ENCODE assay signal across 8 mouse cellular contexts in genomic region chr10:78134975-78135798, GRCm38 (mm10). TPM values are rescaled to one million over a fixed set of nuclear protein-coding genes. Genes with fewer than 3 reads are reported as not detected.
A peak's percentile ranks its signal among the peaks of the same experiment; 100 is the strongest.
DNase-seq lines count a peak whose midpoint lies in the region; ATAC-seq lines count a peak whose summit lies in the region.

No protein-coding gene starts in this region.

- H3K9ac ChIP-seq in forebrain, embryonic 16.5 days (replicated peaks; ENCODE audit: low read depth, low read length), result peak overlapping the region; percentile 25; the same call in 1 of the 2 replicates
- H3K9ac ChIP-seq in intestine, embryonic 14.5 days (ENCODE audit: low read length), result no peak overlapping the region
- H3K9ac ChIP-seq in liver, embryonic 16.5 days (ENCODE audit: low read depth, low read length), result no peak overlapping the region

- 9% methylated on average over 14 of the region's 14 CpGs for WGBS in forebrain, embryonic 16.5 days
- WGBS in intestine, embryonic 14.5 days, result 10% methylated on average over 14 of the region's 14 CpGs
- WGBS in liver, embryonic 16.5 days (ENCODE audit: insufficient replicate concordance), result 12% methylated on average over 14 of the region's 14 CpGs

- no peaks in the 10 kb centered on the region for H3K36me3 ChIP-seq in forebrain, embryonic 16.5 days (ENCODE audit: control insufficient read depth, insufficient read depth)
- no peaks in the 10 kb centered on the region for H3K36me3 ChIP-seq in intestine, embryonic 14.5 days (ENCODE audit: control insufficient read depth, insufficient read depth, low read length)
- no peaks in the 10 kb centered on the region for H3K36me3 ChIP-seq in liver, embryonic 16.5 days (ENCODE audit: control insufficient read depth, insufficient read depth)

- DNase-seq in heart, adult 11 months, result peak; percentile 98
- DNase-seq in heart, adult 8-10 months (ENCODE audit: low spot score), result no peak
- DNase-seq in intestine, embryonic 14.5 days (ENCODE audit: low spot score), result peak; percentile 73
- no peak for DNase-seq in testis, postnatal 14 days (ENCODE audit: low spot score)
- no peak for DNase-seq in cerebellum, adult 9-10 months

- peak overlapping the region; percentile 21; the same call in 1 of the 2 replicates for H3K4me2 ChIP-seq in forebrain, embryonic 16.5 days (ENCODE audit: low read length)
- peak overlapping the region; percentile 36 for H3K4me2 ChIP-seq in intestine, embryonic 14.5 days (ENCODE audit: low read length)
- peak overlapping the region; percentile 5; the same call in 1 of the 2 replicates for H3K4me2 ChIP-seq in liver, embryonic 16.5 days (ENCODE audit: low read depth, low read length)

- no peak overlapping the region for H3K4me3 ChIP-seq in forebrain, embryonic 16.5 days (replicated peaks; ENCODE audit: low read length)
- H3K4me3 ChIP-seq in intestine, embryonic 14.5 days (ENCODE audit: low read depth, low read length), result no peak overlapping the region
- H3K4me3 ChIP-seq in liver, embryonic 16.5 days (ENCODE audit: low read depth, low read length), result no peak overlapping the region

- peak; percentile 28; the same call in 1 of the 2 replicates for ATAC-seq in forebrain, embryonic 16.5 days
- ATAC-seq in intestine, embryonic 14.5 days (replicated peaks; ENCODE audit: low FRiP score, low TSS enrichment, low read depth), result peak; percentile 45
- ATAC-seq in liver, embryonic 16.5 days (ENCODE audit: low read depth), result peak; percentile 70
- peak; percentile 20 for ATAC-seq in neutrophil, adult 5-6 weeks (ENCODE audit: extremely low read depth, insufficient number of reproducible peaks, low FRiP score, poor library complexity, severe bottlenecking)

- peaks cover 8% of the 10 kb centered on the region for H3K4me1 ChIP-seq in forebrain, embryonic 16.5 days (replicated peaks; ENCODE audit: control insufficient read depth, insufficient read depth, low read length)
- H3K4me1 ChIP-seq in intestine, embryonic 14.5 days (replicated peaks; ENCODE audit: control insufficient read depth, insufficient read depth, low read length), result peaks cover 28% of the 10 kb centered on the region
- H3K4me1 ChIP-seq in liver, embryonic 16.5 days (ENCODE audit: control insufficient read depth, low read depth, low read length), result peaks cover 19% of the 10 kb centered on the region

- no peak overlapping the region for H3K27ac ChIP-seq in forebrain, embryonic 16.5 days (ENCODE audit: low read length)
- H3K27ac ChIP-seq in intestine, embryonic 14.5 days (ENCODE audit: low read depth), result no peak overlapping the region
- peak overlapping the region; percentile 56 for H3K27ac ChIP-seq in liver, embryonic 16.5 days (ENCODE audit: low read length)

- H3K9me3 ChIP-seq in forebrain, embryonic 16.5 days (ENCODE audit: control insufficient read depth, low read length), result no peaks in the 10 kb centered on the region
- no peaks in the 10 kb centered on the region for H3K9me3 ChIP-seq in intestine, embryonic 14.5 days (ENCODE audit: control insufficient read depth, low read length)
- H3K9me3 ChIP-seq in liver, embryonic 16.5 days (replicated peaks; ENCODE audit: control insufficient read depth, low read length), result no peaks in the 10 kb centered on the region

- H3K27me3 ChIP-seq in forebrain, embryonic 16.5 days (replicated peaks; ENCODE audit: control insufficient read depth, insufficient read depth, low read length), result no peaks in the 10 kb centered on the region
- H3K27me3 ChIP-seq in intestine, embryonic 14.5 days (replicated peaks; ENCODE audit: control insufficient read depth, insufficient read depth, low read length), result no peaks in the 10 kb centered on the region
- no peaks in the 10 kb centered on the region for H3K27me3 ChIP-seq in liver, embryonic 16.5 days (ENCODE audit: control insufficient read depth, insufficient read depth, low read depth, low read length)

RNA-seq across cellular contexts. Expression of gene D10Jhu81e, which starts 34.4 kb away (rescaled TPM):
- 100 to 1,000 TPM; 676 to 739 (median 714) TPM for total RNA-seq in heart, adult 8-10 months (2022)
- 22.9 and 29.4 TPM in 2 replicates for polyA plus RNA-seq in forebrain, embryonic 16.5 days (2015; fragmentation: Nextera tagmentation; extraction: Ambion mirVana)
- 19.3 and 19.7 TPM in 2 replicates for polyA plus RNA-seq in intestine, embryonic 14.5 days (2014; fragmentation: Nextera tagmentation; extraction: Ambion mirVana)
- polyA plus RNA-seq in liver, embryonic 16.5 days (2015; fragmentation: Nextera tagmentation; extraction: Ambion mirVana), result 21.0 and 21.7 TPM in 2 replicates
- 33.5 and 38.6 TPM in 2 replicates for total RNA-seq in neutrophil, adult 5-6 weeks (2017)

RNA-seq across cellular contexts. Expression of gene Pwp2, which starts 49.8 kb away (rescaled TPM):
- 10 to 100 TPM; 11.1 to 12.3 (median 11.6) TPM for total RNA-seq in heart, adult 8-10 months (2022)
- 24.5 TPM in 2 replicates for polyA plus RNA-seq in forebrain, embryonic 16.5 days (2015; fragmentation: Nextera tagmentation; extraction: Ambion mirVana)
- polyA plus RNA-seq in intestine, embryonic 14.5 days (2014; fragmentation: Nextera tagmentation; extraction: Ambion mirVana), result 19.0 and 21.5 TPM in 2 replicates
- polyA plus RNA-seq in liver, embryonic 16.5 days (2015; fragmentation: Nextera tagmentation; extraction: Ambion mirVana), result 9.0 and 9.1 TPM in 2 replicates
- total RNA-seq in neutrophil, adult 5-6 weeks (2017), result 10.6 and 10.7 TPM in 2 replicates

Comparison
In these comparisons a context has a peak if more than half of its experiments do, and no peak if none do; other contexts are left out.
1. DNase-seq: peak in heart, adult 11 months (single experiment) and intestine, embryonic 14.5 days (single experiment); none in heart, adult 8-10 months (single experiment), testis, postnatal 14 days (single experiment) and cerebellum, adult 9-10 months (single experiment).
2. ATAC-seq: peak in every context shown above with its lines; median percentile 70 in liver, embryonic 16.5 days; 45 in intestine, embryonic 14.5 days; 28 in forebrain, embryonic 16.5 days; 20 in neutrophil, adult 5-6 weeks.
3. Peak in every context shown above with its lines, with median percentiles within 50 percentile points of each other: H3K4me2 ChIP-seq.